Mouse (Mus musculus) midbrain, postnatal 0 days (tissue): Measurements from ENCODE around the gene Nfia. TPM values are rescaled to one million over a fixed set of nuclear protein-coding genes. Genes with fewer than 3 reads are reported as not detected.

Experiments used
- ATAC-seq: fragments of 200-750 bp; cut with Nextera tagmentation; 2 replicates; pipeline ENCODE4 v1.8.0; 2017; ENCODE audit warnings: moderate number of reproducible peaks, mild to moderate bottlenecking, moderate TSS enrichment, moderate library complexity; ENCODE audit not compliant: low FRiP score
- DNase-seq: peaks from one replicate; pipeline ENCODE4 v3.0.0-alpha.2; 2015; ENCODE audit warnings: low spot score
- H3K27ac ChIP-seq: fragments of 300-500 bp; sonication (generic); 2 replicates; pipeline ENCODE4 v1.5.1; 2014; ENCODE audit warnings: low read depth, mild to moderate bottlenecking, low read length, mixed read lengths
- H3K27me3 ChIP-seq: fragments of 300-500 bp; sonication (generic); 2 replicates; pipeline ENCODE4 v1.6.1; 2014; ENCODE audit warnings: low read length, control low read depth, mixed read lengths; ENCODE audit not compliant: insufficient read depth
- H3K36me3 ChIP-seq: fragments of 300-500 bp; sonication (generic); 2 replicates; pipeline ENCODE4 v1.6.1; 2014; ENCODE audit warnings: low read length, control low read depth, mixed read lengths; ENCODE audit not compliant: insufficient read depth
- H3K4me1 ChIP-seq: fragments of 300-500 bp; sonication (generic); 2 replicates; pipeline ENCODE4 v1.6.1; 2014; ENCODE audit warnings: mild to moderate bottlenecking, control low read depth, antibody characterized with exemption, low read length, mixed read lengths; ENCODE audit not compliant: insufficient read depth
- H3K4me2 ChIP-seq: fragments of 300-500 bp; sonication (generic); 2 replicates; pipeline ENCODE4 v1.6.1; 2014; ENCODE audit warnings: low read depth, mild to moderate bottlenecking, low read length, mixed read lengths; ENCODE audit not compliant: poor library complexity, severe bottlenecking
- H3K4me3 ChIP-seq: fragments of 300-500 bp; sonication (generic); 2 replicates; pipeline ENCODE4 v1.5.1; 2014; ENCODE audit warnings: low read depth, mild to moderate bottlenecking, low read length, moderate library complexity
- H3K9ac ChIP-seq: fragments of 300-500 bp; sonication (generic); replicated peaks from 2 replicates; pipeline ENCODE4 v1.6.1; 2014; ENCODE audit warnings: mild to moderate bottlenecking, low read length, moderate library complexity, mixed read lengths; ENCODE audit not compliant: poor library complexity, severe bottlenecking
- H3K9me3 ChIP-seq: fragments of 300-500 bp; sonication (generic); 2 replicates; pipeline ENCODE4 v1.6.1; 2016; ENCODE audit warnings: low read length, control low read depth
- CTCF ChIP-seq: IDR thresholded peaks from 2 replicates; pipeline ENCODE4 v1.5.1; 2016; ENCODE audit warnings: antibody characterized with exemption, mild to moderate bottlenecking
- WGBS: fragments of 180-500 bp; shearing (Covaris S2); extraction: QIAGEN DNeasy Blood & Tissue Kit; methylation state at CpG from one replicate; pipeline ENCODE4 v1.1.7; 2014; 5-methylcytosine and 5-hydroxymethylcytosine counted together
- polyA plus RNA-seq: library from polyadenylated mRNA; unstranded; fragments of >200 nt; fragmentation: Nextera tagmentation; extraction: Ambion mirVana; gene quantifications from 2 replicates; pipeline ENCODE4 v1.2.1, GENCODE M21; 2015
- total RNA-seq: library from RNA; depleted of rRNA; stranded (reverse); fragments of >200 nt; gene quantifications from 2 replicates; pipeline ENCODE4 v1.2.3, GENCODE M21; 2014

Nfia gene
- total and polyA plus RNA-seq, 2 experiments from 2014 or later, result 35.7 to 51.7 TPM

DNA sequence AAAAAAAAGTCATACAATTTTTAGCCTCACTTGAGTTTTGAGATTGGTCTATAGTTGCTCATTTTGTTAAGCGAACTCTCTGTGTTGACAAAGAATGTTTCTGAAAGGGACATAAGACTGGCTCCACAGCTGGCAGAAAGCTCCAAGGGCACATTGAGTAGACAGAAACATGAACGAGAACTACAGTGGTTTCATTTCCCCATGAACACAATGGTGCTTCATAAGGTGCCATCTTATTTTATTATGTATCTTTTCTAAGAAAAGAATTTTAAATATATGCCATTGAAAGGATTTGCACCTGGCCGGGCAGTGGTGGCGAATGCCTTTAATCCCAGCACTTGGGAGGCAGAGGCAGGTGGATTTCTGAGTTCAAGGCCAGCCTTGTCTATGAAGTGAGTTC lies 337.4 kb downstream of the Nfia start:
- Histone ChIP-seq H3K27me3 (no peaks in the 10 kb centered on the region), H3K4me1 (peaks cover 9% of the 10 kb centered on the region; the same call in 1 of the 2 replicates), H3K36me3 (no peaks in the 10 kb centered on the region), H3K9ac (no peak overlapping the region), H3K4me2 (no peak overlapping the region), H3K27ac (no peak overlapping the region), H3K4me3 (no peak overlapping the region), H3K9me3 (no peaks in the 10 kb centered on the region)
- DNase-seq (no peak), ATAC-seq (no peak)
- WGBS, result 67% methylated on average over 4 of the region's 4 CpGs
- TF ChIP-seq CTCF, result no peak

DNA sequence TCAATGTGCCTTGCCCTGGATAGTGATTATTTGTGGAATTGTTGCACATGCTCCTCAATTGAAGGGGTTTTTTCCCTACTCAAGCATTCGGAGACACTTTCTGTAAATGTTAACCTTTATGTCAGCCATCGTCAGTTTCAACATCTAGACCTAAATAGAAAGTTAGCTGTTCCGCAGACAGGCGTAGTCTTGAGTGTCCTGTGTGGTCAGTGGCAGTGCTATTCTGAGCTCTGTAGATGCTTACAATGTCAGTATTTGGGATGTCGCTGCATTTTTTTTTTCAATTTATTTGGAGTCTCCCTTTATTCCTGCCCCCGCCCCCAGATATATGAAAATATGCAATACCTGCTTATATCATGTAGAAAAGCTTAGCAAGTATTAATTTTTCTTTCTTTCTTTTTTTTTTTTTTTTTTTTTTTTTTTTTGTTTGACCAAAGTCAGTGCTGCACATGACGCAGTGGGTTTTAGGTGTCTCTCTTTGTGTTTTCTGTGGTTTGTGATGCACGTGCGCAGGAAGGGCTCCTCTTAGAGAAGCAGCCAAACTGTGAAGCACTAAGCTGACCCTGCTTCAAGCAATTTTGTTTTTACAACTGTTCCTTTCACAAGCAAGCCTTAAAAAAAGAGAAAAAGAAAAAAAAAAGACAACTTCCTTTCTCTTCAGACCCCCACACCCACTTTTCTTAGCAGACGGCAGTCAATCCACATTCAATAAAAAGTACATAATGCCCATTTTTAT lies 340.9 kb downstream of the Nfia start:
- Histone ChIP-seq H3K27ac (no peak overlapping the region), H3K4me1 (no peaks in the 10 kb centered on the region), H3K4me2 (no peak overlapping the region), H3K9me3 (no peaks in the 10 kb centered on the region), H3K27me3 (no peaks in the 10 kb centered on the region), H3K36me3 (no peaks in the 10 kb centered on the region), H3K9ac (no peak overlapping the region), H3K4me3 (no peak overlapping the region)
- DNase-seq, result no peak
- ATAC-seq, result no peak
- 82% methylated on average over 10 of the region's 10 CpGs for WGBS
- TF ChIP-seq CTCF, result no peak

DNA sequence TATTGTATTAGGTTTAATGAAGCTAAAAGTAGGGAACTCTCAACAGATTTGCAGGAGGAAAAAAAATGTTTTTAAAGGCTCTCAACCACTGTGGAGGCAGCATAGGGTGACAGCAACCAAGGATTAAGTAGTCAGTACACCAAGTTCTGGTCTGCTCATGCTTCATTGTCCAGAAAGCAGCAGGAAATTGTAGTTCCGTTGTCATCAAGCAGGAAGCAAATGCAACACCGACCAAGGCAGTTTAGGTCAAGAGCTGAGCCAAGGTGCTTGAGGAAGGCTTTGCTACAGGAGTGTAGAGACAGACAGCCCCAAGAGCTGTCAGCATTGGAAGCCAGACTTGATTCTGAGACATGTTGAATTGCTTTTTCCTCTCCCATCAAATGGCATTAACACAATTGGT lies 342.4 kb downstream of the Nfia start:
- Histone ChIP-seq H3K9me3 (no peaks in the 10 kb centered on the region), H3K9ac (no peak overlapping the region), H3K4me1 (no peaks in the 10 kb centered on the region), H3K36me3 (no peaks in the 10 kb centered on the region), H3K27me3 (no peaks in the 10 kb centered on the region), H3K4me3 (no peak overlapping the region), H3K27ac (no peak overlapping the region), H3K4me2 (no peak overlapping the region)
- no peak for TF ChIP-seq CTCF
- 60% methylated on average over 2 of the region's 2 CpGs for WGBS
- DNase-seq, result no peak
- ATAC-seq, result no peak

DNA sequence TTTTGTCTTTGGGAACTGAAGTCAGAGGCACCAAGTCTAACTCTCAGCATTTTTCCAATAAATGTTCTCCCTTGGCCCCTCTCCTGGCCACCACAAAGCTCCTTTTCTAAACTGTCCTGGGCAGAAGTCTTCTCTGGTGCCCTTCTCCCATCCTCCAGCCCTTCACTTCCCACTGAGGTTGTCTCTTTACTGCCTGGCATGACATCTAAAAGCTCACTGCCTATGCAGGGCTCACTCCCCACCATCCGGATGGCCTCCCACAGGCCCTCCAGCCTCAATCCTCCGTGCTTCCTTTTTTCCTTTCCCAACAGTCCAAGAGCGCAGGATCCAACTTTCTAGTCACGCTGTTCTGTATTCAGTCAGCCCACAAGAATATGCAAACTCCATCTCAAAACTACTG lies 342.9 kb downstream of the Nfia start:
- 79% methylated on average over 4 of the region's 4 CpGs for WGBS
- H3K9ac ChIP-seq, result no peak overlapping the region
- H3K4me1 ChIP-seq, result no peaks in the 10 kb centered on the region
- no peaks in the 10 kb centered on the region for H3K36me3 ChIP-seq
- ATAC-seq, result no peak
- H3K9me3 ChIP-seq, result no peaks in the 10 kb centered on the region
- H3K4me3 ChIP-seq, result no peak overlapping the region
- DNase-seq, result no peak
- H3K27ac ChIP-seq, result no peak overlapping the region
- no peaks in the 10 kb centered on the region for H3K27me3 ChIP-seq
- H3K4me2 ChIP-seq, result no peak overlapping the region
- no peak for TF ChIP-seq CTCF

DNA sequence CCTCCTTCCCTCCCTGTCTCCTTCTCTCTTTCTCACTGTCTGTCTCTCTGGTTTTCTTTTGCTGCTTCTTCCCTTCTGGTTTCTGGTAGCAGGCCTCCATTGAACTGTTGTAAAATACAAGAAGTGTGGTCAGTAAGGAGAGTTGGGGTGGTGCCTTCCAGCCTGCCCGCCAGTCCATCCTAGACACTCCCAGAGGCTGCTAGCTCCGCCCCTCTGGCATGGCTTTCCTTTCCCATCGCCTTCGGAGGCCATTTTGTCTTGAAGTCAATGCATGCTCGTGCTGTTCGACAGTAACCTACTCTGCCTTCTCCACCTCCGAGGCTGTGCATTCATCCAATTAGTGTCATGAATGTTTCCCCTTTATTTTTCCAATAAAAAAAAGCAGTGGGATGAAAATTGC lies 343.5 kb downstream of the Nfia start:
- H3K27me3 ChIP-seq, result no peaks in the 10 kb centered on the region
- H3K4me3 ChIP-seq, result no peak overlapping the region
- WGBS, result 84% methylated on average over 7 of the region's 7 CpGs
- H3K27ac ChIP-seq, result no peak overlapping the region
- TF ChIP-seq CTCF, result no peak
- no peaks in the 10 kb centered on the region for H3K4me1 ChIP-seq
- ATAC-seq, result no peak
- H3K4me2 ChIP-seq, result no peak overlapping the region
- no peaks in the 10 kb centered on the region for H3K36me3 ChIP-seq
- no peaks in the 10 kb centered on the region for H3K9me3 ChIP-seq
- no peak for DNase-seq
- no peak overlapping the region for H3K9ac ChIP-seq

DNA sequence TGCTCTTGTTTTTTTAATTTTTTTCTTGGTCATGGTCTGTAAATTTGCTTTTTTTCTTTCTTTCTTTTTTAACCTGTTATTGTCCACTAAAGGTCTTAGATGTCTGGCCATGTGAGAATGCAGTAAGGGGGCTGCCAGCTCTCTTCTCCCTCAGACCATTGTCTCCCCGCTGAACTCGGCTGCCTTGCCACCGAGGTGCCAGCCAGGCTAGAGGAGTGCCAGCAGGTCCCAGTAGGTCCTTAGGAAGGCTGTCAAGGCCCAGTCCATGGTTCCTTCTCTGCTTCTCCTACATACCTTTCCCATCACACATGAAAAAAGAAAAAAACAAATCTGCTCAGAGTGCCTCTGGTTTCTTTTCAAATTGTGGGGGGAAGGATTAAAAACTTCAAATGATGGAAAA lies 345.6 kb downstream of the Nfia start:
- H3K9ac ChIP-seq, result no peak overlapping the region
- TF ChIP-seq CTCF, result no peak
- H3K4me1 ChIP-seq, result no peaks in the 10 kb centered on the region
- DNase-seq, result no peak
- no peak overlapping the region for H3K27ac ChIP-seq
- no peak for ATAC-seq
- 37% methylated on average over 3 of the region's 3 CpGs for WGBS
- no peak overlapping the region for H3K4me3 ChIP-seq
- H3K27me3 ChIP-seq, result no peaks in the 10 kb centered on the region
- no peaks in the 10 kb centered on the region for H3K9me3 ChIP-seq
- no peaks in the 10 kb centered on the region for H3K36me3 ChIP-seq
- no peak overlapping the region for H3K4me2 ChIP-seq
